Mouse (Mus musculus) kidney, adult 8-10 months (tissue): ENCODE measurements around the gene Nmd3.

Experiments used
- DNase-seq, 2 experiments: peaks; one replicate each; pipeline ENCODE4 v3.0.0; 2022

Gene Nmd3

DNA sequence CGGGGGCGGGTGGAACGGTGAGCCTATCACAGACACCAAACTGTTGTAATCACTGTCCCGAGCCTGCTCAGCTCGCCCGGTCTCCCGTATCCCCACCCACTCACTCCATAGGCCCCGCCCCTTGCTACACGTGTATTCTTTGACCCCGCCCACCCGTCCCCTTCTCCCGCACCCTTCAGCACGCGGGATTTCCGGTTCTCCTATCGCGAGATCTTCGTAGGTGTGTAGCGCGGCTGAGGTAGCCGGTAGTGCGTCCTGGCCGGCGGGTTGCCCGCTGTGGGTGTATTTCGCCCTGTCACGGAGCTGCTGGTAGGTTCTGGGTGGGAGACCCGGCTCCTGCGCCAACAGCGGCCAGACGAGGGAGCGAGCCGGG, at the start of gene Nmd3:
Gene Nmd3 (plus strand): TSS at position 172 of the 373 bp plus-strand sequence.
- DNase-seq = peak; percentile 88 to 89

DNA sequence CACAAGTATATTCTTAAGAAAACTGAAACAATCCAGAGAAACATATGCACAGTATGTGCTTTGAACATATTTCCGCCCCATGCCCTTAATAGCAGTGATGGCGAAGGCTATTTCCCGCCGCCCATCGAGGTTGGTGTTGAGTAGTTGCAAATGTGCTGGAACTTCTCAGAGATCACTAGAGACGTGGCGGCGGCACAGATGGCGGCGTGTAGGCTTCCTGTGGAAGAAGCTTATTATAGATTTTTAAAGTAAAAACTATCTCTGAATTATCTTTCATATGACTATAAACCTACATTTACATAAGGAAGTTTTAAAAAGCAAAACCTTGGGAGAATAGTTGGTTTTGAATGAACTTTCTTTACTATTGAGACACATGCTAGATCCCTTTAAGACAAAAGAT, 48.4 kb upstream of the Nmd3 start:
- no peak for DNase-seq

DNA sequence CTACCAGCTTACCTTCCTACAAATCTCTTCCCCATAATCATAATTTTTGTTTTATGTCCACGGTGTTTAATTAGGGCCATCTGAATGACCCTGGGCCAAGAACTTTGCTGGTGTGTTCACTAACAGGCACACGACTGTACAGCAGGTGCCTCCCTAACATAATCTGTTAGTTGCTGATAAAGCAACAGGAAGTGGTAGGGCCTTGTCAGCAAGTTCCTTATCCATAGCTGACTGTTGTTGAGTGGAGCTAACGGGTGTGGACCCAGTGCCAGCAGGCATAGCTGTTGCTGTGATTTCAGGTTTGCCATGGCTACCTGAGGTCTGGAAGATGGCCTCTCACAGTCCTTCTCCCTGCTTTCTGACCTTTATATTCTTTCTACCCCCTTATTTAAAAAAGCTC, 47.6 kb upstream of the Nmd3 start:
- DNase-seq = no peak

DNA sequence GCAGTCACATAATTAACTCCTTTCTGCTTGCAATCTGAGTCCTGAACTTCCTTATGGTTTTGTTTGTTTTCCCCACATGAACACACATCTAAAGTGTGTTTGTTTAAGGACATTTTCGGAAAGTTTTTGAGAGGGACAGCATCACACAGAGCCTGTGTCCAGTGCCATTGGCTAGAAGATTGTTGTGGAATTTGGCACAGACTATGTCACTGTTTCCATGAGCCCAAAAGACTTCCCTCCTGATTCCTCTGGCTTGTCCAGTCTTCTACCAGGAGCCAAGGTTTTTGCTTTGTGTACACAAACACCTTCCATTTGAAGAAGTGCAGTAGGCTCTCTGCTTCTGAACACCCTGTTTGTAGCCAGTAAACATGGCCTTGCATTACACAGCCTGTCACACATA, 32.0 kb upstream of the Nmd3 start:
- no peak for DNase-seq

DNA sequence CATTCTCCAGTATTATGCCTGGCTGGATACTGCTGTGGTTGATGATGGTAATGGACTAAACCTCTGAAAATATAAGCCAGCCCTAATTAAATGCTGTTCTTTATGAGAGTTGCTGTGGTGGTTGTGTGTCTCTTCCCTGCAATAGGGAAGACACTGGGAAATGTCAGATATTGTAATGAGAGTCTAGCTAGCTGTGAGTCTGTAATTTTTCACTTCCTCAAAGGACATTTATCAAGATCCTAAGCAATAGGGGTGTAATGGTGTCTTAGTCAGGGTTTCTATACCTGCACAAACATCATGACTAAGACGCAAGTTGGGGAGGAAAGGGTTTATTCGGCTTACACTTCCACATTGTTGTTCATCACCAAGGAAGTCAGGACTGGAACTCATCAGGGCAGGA, 30.8 kb upstream of the Nmd3 start:
- DNase-seq = no peak

DNA sequence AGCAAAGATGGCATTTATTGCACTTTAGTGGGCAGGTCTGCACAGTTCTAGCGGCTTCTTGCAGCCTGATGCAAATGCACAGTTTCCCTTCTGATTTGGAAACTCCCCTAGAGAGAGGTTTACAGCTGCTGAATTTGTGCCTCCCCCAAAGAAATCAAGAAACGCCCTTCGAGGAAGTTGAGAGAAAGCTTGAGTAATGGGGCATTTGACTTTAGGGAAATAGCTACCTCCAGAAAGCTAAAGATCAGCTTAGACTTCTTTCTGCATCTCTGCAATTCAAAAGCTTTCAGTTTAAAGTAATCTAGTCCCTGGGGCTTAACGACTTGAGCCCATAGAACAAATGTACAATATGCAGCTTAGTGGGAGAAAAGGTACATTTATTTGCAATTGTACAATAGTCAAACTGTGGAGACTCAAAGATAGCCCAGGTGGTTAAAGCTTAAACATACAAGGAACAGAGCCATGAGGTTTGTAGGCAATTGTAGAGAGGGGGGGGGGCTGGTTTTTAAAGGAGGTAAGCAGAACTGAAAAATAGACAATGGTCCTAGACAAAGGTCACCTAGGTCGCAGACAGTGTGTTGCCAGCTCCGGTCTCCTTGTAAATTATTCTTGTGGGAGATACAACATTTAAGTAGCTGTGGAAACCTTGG, 21.8 kb upstream of the Nmd3 start:
- no peak for DNase-seq

DNA sequence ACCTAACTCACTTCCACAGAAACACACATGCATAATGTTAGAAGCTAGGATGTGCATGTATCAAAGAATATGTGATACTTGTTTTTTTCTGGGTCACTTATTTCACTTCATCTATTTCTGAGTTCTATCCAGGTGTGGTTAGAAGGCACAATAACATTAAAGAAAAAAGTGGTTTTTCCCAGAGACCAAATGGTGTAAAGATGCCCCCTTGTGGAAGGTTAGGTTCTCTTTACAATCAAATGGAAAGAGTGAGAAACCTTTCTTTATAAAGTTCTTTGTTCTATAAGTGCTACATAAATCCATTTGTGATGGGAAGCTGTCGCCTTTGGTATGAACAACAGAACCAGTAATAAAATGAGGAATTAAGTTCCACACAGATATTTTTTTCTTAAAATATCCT, 19.9 kb upstream of the Nmd3 start:
- no peak for DNase-seq

DNA sequence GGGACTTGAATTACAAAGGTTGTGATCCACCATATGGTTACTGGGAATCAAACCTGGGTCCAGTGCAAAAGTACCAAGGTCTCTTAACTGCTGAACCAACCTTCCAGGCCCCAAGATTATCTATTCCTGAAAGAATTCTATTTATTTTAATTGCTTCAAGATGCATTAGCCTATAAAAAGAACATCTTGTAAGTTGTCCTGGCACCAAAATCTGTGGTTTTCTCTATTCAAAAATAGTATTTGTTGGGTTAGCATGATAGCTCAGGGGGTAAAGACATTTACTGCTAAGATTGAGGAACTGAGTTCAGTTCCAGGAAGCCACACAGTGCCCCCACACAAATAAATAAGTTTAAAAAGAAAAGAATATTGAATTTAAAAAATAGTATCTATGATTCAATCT, 19.4 kb upstream of the Nmd3 start:
- no peak for DNase-seq

DNA sequence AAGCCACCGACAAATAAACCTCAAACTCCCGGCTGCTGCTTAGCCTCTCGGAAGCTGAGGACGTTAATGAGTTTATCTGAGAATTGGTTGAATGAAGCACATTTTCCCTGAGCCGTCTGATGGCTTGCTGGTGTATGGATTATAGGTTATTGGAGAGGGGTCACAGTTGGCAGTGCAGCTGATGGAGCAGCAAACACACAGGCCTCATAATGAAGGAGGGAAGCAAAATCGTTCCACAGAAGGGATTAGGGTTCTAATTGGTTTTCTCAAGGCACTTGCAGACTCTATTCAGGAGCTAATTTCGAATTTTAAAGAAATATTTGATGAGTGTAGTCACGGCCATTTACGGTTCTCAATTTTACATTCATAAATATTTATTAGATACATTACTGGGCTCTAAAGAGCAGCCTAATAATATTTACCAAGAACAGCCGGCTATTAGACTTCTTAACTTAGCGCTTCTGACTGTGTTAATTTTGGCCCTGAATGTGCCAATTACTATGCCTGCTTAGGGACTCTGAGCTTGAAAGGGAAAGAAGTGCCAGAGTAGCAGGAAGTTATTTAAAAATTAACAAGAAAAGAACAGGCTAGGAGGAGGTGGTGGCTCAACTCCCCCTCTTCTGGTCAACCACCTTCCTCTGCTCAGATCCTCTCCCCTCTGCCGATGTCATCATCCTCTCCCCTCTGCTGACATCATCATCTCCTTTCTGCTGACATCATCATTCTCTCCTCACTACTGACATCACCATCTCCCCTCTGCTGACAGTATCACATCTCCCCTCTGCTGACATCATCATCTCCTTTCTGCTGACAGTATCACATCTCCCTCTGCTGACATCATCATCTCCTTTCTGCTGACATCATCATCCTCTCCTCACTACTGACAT, 12.5 kb upstream of the Nmd3 start:
- DNase-seq = peak; percentile 9 to 42

DNA sequence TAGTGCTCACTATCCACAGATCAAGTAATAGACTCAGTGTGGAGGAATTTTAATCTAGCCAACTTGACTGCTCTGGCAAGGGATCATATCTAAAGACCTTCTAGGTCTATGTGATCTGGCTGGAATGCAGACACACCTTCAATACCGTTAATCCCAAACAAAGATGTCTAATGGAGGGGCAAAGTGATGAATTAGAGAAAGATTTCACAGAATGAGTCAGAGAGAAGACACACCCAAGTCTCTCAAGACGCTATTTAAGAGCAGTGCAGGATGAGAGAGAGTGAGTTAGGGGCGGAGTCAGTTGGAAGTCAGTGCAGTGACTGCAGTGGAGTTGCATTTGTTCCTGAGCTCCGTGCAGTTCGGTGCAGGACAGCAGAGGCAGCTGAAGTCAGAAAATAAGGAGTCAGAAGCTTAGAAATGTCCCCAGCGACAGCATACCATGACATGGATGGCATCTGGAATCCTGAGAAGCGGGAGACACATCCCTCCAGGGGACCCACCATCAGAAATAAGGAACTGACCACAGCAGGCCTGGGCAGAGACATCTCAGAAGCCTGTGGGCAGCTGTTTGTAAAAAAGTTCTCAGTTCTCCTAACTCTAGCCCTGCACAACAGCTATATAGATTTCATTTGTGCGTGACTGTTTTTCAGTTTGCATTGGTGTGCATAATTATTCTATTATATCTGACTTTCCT, 9.7 kb upstream of the Nmd3 start:
- DNase-seq = no peak

DNA sequence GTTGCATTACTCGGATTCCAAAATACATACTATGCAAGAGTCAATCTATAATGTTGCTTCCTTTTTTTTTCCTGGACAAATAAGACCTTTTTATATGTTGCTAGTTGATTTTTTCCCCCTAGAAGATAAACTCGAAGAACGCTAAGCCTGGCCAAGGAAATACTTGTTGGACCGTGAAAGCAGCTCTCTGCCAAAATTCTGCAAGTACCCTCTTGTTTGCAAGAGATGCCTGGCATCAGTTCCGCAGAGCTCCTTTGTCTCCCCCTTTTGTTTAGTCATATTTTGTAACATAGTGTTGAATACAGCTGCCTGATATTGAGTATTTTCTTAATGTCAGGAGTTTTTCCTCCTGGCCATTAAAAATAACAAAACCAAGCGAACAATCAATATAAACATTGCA, 4.3 kb upstream of the Nmd3 start:
- no peak for DNase-seq

DNA sequence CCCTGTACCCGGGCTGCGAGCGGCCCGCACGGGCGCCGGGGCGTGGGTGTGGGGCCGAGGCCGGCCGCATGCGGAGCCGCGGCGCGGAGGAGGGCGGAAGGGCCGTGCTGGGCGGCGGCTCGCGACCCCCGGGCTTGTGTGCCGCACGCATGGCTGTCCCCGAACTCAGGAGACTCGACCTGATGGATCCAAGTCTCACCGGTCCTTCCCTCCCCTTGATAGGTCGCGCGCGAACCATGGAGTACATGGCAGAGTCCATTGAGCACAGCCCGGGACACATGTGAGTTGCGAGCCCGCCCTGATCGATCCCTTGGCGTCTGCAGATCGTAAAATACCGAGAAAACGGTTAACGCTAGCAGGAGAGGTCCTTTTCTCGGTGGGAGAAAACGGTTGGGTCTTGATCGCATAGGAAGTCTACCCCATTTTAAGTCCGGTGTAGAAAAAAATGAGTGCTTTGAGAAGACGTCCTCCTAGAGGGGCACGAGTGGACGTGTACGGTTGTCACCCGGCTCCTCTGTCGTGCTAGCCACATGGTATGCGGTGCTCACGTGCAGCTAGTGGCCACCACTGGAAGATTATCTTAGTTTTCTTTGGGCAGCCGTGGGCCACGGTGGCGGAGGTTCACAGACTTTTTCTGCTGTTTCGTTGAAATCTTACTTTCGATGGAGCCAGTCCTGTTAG, 542 bp downstream of the Nmd3 start:
- peak; percentile 35 to 47 for DNase-seq

DNA sequence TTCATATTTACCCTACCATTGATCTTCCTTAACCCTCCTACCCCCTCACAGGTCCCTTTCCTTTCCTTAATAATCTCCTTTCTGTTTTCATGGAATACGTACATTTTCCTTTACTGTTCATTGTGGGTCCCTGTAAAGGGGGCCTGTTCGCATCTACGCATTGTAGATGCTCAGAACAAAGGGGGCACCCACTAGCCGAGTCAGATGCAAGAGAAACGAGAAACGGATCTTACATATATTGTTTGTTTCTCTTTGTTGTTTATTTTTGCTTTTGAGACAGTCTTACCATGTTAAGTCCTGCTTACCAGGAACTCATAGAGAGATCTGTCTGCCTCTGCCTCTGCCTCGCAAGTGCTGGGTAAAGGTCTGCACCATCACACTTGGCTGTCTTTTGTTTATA, 1.4 kb downstream of the Nmd3 start:
- DNase-seq = no peak

DNA sequence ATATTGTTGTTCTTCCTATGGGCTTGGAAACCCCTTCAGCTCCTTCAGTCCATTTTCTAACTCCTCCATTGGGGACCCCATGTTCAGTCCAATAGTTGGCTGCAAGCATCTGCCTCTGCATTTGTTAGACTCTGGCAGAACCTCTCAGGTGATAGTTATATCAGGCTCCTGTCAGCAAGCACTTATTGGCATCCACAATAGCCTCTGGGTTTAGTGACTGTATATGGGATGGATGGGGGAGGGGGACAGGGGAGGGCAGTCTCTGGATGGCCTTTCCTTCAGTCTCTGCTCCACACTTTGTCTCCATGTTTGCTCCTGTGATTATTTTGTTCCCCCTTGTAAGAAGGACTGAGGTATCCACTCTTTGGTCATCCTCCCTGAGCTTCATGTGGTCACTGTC, 9.1 kb downstream of the Nmd3 start:
- DNase-seq = no peak

DNA sequence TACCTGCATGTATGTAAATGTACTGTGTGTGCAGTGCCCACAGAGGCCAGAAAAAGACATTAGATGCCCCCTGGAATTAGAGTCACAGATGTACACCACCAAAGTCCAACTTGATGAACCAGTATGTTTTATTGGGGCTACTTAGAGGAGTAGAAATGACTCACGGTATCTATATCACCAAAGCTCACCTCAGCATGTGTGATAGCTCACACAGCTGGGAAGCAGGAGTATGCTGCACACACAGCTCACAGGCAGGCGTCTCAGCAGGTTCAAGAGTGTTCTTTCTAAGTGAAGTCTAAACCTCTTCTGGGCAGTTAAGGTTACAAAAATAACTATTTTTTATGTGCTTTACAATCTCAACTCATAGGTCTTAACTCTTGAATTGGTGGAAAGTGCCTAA, 12.2 kb downstream of the Nmd3 start:
- no peak for DNase-seq

DNA sequence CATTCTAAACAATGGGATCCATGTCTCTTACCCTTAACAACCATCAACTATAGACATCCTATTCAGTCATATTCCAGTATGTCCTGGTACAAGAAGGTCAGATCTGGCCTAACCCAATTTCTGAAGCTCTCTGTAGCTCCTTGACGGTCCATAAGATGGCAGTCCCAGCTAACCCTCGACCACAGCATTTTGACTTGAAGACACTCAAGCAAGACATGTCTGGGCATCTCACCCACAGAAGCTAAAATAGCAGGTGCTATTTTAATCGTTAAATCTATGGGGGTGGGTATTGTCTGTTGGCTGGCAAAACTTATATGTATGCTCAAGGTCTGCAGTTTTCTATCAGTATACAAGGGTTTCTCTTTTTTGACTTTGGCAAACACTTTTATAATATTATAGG, 33.4 kb downstream of the Nmd3 start:
- DNase-seq = no peak

DNA sequence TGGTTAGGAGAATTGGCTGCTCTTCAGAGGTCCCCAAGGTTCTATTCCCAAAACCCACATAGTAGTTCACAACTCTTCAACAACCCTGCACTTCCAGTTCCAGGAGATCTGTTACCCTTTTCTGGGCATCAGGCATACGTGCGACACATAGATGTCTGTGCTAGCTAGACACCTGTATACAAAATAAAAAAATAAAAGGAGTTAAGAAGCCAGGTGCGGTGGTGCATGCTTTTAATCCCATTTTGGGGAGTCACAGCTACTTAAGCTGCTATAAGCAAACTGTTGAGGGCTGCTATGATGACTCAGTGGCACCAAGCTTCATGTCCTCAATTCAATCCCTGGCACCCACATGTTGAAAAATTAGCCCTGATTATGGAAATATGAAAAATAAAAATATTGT, 34.2 kb downstream of the Nmd3 start:
- no peak for DNase-seq

DNA sequence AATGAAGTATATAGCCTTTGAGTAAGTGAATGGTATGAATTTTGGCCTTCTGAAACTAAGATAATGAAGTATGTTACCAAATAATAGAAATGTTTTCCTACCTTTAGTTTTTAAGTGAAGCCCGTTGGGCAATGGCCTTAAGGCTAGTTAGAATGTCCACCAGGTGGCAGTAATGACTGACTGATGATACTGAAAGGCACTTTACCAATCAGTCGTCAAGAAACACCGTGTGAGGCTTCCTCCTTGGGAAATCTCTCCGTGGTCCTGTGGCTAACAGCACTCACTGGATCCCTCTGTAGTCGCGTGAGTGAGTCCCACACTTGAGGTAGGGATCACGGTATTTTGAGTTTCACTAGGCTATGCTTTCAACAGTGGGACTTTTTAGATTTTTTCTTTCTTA, 34.7 kb downstream of the Nmd3 start:
- peak; percentile 28 to 48 for DNase-seq

DNA sequence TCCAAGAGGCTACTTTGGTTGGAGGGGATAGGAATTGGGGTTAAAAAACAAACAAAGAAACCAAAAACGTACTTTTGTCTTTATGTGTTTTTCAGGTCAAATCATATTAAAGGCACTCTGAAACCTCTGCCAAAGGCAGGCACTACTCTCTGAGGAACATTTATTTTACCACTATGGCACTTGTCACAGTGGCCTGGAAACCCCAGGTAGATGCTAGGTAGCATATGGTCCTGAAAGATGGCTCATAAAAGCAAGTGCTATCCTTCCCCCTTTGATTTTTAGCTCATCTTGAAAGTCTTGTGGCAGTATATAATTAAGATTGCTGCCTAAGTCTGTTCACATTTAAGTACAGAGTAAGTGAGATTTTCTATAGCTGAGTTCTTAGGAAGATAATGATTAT, 35.7 kb downstream of the Nmd3 start:
- no peak for DNase-seq

DNA sequence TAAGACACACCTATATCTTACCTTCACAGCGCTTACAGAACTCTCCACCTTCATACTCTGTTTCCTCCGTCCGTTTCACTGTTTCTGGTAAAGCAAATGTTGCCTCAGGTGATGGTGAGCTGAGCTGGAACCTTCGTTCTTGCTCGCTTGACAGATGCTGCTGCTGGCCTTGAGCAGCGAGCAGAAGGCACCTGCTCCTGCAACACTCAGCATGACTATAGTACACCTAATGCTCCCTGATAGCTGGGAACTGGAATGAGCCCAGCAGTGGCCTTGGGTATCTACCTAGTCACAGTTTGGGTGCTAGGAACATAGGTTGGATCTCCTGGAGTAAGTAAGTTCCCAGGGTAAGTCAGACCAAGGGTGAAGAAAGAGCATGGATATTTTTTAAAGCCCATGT, 38.3 kb downstream of the Nmd3 start:
- DNase-seq = no peak

DNA sequence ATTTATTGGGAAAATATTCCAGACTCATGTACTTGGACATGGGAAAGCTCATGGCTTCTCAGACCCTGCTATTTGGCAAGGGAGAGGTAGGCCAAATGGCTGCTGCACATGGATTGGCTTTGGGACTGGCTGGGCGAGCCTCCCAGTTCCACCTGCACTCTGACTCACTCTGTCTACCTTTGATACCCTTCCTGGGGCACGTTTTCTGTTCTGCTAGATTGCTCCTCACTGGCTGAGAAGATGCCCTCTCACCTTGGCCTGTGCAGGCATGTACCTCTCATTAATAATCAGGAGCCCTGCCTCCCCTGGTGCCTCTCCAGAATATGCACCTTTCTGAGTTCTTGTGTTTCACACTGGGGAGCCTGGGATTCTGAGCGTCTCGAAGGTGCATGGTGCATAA, 39.4 kb downstream of the Nmd3 start:
- peak in 1 of 2 experiments; percentile 17 for DNase-seq

DNA sequence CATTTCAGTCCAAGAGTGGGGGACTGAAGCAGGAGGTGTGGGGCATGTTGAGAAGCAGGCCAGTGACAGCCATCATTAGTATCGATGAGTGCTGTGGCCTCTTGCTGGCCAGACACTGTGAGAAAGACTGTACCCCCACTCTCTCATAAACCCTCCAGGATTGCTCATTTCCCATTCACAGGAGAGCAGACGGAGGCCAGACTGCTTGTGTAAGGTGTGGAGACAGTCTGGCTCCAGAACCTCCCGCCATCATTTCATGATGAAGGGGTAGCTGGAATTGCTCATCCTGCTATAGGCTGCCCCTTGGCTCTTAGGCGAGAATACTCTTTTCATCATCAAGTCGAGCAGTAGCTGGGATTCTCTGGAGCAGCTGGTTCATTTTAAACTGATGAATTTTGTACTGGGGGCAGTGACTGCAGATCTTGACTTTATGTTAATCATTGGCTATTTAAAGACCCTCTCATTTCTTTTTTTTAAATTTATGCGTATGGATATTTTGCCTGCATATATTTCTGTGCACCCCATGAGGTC, 41.1 kb downstream of the Nmd3 start:
- no peak for DNase-seq
